Mouse (Mus musculus): ENCODE measurements at regions not wholly inside any gene's neighbourhood (a gene's known extent, or its start where the extent isn't known, plus 50 kb on each side); places are given as distances from the start of the nearest gene placed in this dataset. TPM values are rescaled to one million over a fixed set of nuclear protein-coding genes. Genes with fewer than 3 reads are reported as not detected.

Small RNA genes in the stretch of these regions (microRNA-seq; reads per million reads assigned to microRNA genes)
- gene Mir6343 (ENCODE audit: borderline number of aligned reads): not detected
